Mouse (Mus musculus): Measurements from ENCODE around the gene Plekhm1.
"Not testable (repeated sequence)": the region's sequence is repeated elsewhere in the genome, so short reads cannot be mapped to it uniquely, and the experiment has no call there.

Plekhm1 gene

DNA sequence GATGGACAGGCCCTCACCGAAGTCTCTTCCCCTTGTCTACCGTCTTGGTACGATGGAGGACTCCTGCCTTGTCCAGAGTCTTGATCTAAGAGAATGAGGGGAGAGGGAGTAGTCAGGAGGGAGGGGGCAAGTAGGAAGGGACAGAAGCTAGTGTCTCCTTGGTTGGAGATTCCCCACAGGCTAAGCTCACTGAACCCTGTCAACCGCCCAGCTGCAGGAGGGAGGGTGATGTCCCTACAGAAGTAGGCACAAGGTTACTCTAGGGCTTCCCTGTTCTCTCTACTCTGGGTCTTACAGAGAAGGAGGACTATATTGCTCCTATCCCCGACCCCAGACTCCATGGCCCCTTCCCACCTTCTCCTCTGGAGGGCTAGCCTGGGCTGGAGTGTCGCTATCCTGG lies 73.8 kb downstream of the Plekhm1 start:
- no peak for DNase-seq

DNA sequence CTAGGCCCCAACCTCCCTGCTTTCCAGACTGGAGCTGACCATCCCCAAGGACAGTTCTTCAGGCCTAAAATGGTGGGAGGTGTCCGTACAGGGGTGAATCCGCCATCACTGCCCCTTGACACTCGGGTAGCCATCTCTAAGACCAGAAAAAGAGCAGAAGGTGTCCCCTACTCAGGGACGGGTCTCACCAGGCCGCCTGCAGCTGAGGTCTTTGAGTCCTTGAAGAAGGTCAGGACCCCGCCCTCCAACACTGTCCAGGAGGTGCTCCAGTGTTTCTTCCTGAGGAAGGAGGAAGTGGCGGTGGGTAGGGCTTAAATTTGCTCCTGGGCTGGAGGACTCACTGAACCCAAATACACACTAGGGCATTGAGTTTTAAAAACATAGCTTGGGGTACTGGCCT lies 74.4 kb downstream of the Plekhm1 start:
- DNase-seq, result no peak

DNA sequence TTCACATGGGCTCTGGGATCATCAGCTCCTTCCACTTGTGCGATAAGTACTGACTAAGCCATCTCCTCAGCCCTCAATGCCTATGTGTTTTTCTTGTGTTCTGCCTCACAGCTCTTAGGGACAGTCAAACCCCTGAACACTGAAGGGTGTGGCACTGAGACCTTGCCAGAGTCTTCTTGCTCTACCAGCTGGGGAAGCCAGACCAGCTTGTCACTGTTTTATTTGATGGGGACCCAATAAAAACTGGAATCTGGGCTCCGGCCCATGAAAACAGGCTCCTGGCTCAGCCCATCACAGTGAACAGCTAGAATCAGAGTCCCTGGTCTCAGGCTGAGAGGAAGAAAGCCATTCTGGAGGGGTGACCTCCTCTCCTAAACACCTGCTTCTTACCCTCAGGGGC lies 75.3 kb downstream of the Plekhm1 start:
- no peak for DNase-seq

DNA sequence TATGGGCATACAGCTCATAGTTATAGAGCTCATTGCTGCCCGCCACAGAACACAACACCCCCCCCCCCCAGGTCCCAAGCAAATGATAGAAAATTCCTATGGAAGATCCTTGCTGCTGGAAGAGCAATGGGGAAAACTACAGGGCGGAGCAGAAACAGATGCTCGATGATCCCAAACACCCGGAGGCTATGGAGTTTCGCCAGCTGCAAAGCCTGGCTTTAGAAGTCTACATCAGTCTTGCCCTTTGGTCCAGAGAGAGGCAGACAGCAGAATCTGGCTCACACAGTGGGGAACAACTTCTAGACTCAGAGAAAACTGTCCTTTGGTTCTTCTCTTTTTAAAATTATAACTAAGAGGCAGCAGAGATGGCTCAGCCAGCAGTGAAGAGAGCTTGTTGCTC lies 76.9 kb downstream of the Plekhm1 start:
- no peak for DNase-seq

DNA sequence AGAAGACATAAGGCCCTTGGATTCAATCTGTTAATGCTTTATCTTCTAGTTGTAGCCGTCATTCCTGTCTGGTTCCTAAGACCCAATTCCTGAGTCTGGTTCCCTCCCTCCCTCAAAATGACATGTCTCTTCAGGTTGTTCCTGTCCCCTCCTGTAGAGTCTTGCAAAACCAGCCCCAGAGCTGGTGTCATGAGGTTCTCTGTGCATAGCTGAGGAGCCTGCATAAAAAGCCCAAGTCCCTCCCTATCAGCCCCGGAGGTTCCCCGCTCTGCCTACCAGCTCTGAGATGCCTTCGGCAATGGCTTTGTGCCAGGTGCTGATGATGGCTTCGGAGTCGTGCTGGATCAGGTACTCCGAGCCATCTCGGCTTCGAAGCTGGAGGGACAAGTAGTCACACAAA lies 77.6 kb downstream of the Plekhm1 start:
- DNase-seq, result no peak

DNA sequence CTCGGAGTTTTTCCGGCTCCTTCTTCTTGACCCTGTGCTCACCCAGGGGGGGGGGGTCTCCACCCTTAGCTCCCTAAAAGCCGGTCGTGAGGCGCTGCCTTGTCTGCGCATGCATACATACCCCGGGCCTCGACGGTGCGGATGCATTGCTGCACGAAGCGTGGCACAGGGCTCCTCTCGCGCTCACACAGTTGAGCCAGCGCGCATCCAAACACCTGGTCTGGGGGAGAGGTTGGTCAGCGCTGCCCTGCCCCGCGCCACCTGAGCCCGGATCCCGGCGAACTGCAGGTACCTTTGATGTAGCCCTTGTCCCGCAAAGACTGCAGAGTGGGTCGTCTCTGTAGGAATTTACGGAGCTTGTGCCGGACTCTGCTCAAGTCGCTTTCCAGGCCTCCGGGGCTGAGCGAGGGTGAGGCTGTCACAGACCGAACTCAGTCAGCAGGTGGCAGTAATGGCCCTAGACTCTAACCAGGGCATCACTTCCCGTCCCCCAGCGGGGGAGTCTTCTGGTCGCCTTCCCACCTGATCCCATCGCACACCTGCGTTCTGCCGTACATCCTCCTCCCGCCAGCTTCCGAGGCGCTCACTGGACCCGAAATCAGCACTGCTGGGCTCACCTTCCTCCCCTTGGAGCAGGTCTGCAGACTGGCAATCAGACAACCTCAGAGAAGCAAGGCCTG lies 78.6 kb downstream of the Plekhm1 start:
- peak; percentile 83 for DNase-seq

DNA sequence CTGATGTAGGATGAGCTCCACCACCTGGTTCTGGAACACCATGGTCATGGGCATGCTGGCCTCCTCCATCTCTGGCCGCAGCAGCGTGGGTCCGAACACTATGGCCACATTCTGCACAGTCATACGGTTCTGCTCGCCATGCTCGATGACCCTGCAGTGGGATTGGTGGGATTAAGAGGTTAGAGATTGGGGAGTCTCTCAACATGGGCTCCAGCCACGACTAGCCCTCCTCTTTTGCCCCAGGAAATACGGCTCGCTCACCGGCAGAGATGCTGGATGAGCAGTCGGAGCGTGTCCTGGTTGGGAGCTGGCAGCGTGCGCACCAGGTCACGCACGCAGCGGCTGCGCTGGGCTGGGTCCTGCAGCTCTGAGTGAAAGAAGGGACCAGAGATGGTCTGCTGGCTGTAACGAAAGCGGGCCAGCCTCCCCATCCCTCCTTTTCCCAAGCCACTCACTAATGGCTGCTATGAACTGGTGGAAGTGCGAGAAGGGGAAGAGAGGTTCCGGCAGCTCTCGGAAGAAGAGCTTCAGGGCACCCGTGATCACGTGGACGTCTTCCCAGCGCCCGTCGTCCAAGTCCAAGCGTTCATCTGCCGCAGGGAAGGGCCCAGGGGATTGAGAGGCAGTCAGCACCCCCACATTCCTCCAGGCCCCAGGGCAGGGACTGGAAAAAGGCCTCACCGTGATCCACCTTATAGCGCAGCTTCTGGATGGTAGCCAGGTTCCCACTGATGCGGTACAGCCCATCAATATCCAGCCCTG lies 79.4 kb downstream of the Plekhm1 start:
- peak; percentile 68 for DNase-seq

DNA sequence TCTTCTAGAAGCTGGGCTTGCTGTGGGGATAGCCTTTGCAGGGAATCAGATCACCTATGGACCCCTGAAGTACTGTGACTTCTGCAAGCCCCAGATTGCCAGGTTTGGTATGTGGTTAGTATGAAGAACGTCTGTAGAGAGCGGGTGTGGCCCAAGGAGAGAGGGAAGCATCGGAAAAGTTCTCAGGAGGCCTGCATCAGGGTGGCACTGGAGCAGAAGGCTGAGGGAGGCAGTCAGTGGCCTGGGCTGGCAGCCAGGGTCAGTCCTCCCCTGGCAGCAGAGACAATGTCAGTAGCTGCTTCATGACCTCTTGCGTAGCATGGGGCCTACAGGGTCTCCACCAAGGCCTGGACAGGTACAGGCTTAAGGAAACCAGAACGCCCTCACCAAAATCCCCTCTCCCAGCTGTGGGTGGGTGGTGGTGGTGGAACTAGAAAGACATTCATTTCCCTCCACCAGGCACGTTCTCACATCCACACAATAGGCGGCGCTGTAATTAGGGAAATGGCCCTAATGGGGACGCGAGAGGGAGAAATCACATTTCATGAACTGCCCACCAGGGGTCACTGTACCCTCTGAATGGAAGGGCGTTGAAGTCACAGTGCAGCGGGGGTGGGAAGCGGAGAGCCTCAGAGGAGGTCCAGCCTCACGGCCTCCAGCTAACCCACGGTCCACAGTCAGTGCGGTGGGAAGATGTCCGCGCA lies 80.1 kb downstream of the Plekhm1 start:
- peak; percentile 89 for DNase-seq

DNA sequence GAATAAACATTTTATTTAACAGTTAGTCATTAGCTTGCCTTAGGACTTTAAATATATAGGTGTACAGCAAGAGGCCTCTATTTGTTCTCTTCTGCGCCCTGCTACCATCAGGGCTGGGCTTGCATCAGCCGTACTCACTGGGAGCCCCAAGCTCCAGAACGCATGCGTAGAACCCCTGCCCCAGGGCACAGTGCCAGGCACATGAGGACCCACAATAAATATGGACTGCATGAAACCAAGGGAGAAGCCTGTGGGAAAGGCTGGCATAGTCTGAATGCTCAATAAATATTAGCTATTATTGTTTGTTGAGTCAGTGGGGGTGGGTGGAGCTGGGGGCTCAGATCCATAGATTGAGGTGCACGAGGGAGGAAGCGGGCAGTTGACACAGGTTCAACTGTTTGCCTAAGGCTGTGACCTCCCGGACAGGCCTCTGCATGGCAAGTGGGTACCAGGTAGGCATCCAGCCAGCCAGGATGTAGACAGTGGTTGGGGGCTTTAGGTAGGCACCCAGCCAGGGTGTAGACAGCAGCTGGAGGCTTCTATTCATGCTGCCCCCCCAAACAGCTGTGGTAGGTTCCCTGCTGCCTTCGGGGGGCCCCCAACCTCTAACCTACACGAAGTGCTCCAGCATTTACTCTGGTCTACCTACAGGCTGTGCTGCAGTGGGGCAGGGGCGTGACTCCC lies 80.8 kb downstream of the Plekhm1 start:
- peak; percentile 62 for DNase-seq

DNA sequence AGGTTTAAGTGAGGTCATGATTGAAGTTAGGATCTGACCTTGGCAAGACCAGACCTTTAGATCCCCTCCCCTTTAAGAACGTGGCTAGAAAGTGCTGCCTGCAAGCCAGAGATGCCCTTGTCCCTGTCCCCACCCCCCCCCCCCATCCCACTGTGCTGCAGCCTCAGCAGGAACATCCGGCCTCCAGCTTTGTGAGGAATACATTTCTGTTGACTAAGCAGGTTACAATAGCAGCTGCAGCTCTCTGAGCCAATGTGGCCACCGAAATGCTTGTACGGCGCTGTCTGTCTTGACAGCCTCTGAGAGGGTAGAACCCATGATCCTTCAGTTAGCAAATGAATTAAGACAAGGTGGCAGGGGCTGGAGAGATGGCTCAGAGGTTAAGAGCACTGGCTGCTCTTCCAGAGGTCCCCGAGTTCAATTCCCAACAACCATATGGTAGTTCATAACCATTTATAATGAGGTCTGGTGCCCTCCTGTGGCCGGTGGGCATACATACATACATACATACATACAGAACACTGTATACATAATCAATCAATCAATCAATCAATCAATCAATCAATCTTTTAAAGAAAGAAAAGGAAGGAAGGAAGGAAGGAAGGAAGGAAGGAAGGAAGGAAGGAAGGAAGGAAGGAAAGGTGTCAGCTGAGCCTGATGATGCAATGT lies 81.7 kb downstream of the Plekhm1 start:
- no peak for DNase-seq

DNA sequence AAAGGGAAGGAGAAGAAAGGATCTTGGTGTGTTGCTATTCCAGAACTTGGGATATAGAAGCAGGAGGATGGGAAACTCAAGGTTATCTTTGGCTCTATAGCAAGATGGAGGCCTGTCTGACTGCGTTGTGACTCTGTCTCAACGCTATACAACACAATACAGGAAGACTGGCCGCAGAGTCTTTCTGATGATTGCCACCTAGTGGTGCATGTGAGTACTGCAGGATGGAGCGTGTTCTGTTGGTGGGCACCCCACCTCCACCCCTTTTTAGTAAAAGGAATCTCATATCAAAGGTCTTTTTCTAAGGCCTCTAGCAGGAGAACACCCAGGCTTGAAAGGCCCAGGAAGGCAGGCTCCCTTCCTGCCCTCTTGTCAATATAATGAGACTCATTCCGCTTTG lies 85.5 kb downstream of the Plekhm1 start:
- DNase-seq, result peak; percentile 51

DNA sequence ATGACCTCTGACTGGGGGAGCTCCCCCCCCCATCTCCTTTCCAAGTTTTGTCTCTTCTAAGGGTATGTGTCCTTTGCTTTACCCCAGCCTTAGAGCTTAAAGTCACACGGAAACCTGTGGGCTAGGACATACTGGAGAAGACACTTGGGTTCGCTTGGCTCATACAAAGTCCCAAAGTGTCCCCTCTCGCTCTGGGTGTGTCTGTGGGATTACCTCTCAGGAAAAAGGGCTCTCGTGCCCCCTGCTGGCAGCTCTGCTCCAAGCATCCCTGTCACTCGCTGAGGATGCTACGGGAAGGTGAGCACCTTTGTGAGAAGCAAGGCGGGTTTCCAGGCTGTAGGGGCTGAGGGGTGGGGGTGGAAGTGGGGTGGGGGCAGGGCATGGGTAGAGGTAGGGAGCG lies 87.3 kb downstream of the Plekhm1 start:
- DNase-seq, result peak; percentile 67

DNA sequence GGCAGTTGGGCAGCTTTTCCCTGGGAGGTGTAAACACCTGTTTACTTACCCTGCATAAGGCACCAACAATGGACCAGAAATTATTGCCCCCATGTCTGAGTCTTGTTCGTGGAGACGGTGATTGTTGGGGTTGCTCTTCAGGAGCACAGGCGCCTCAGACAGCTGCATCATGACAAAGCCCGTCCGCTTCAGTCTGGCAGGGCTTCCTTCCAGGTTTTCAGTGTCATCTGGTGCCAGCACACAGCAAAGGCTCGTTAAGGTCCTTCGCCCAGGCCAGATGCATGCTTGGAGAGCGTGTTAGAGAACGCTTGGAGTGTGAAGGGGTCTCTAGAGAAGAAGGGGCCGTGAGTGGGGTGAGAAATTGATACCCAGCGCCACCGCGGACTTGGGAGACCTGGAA lies 87.8 kb downstream of the Plekhm1 start:
- no peak for DNase-seq

DNA sequence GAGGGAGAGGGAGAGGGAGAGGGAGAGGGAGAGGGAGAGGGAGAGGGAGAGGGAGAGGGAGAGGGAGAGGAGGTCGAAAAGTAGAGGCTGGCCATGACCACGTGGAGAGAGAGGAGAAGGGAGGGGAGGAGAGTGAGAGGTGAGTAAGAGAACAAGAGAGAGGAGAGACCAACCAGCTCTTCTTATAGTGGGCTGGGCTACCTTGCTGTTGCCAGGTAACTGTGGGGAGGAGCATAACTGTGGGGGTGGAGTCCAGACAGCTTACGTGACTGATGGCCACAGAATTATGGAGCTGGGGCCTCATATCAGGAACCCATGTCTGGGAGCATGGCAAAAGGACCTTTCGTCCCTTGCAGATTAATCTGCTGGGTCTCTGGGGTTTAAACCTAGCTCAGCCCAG lies 89.7 kb downstream of the Plekhm1 start:
- DNase-seq, result not testable (repeated sequence)

DNA sequence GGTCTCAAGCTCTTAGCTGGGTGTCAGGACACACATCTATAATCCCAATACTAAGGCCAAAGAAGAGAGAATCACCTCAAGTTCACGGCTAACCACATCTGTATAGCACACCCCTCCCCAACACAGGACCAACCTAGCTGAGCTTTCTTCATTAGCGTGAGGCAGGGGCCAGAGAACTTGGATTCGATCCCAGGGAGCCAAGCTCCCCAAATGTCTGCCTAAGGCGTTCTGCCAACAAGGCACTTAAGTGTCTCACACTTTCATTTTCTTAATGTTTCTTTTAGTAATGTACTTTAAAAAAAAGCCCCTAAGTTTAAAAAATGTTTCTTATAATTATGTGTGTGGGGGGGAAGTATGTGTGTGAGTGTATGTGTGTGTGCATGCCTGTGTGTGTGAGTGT lies 91.8 kb downstream of the Plekhm1 start:
- DNase-seq, result no peak

DNA sequence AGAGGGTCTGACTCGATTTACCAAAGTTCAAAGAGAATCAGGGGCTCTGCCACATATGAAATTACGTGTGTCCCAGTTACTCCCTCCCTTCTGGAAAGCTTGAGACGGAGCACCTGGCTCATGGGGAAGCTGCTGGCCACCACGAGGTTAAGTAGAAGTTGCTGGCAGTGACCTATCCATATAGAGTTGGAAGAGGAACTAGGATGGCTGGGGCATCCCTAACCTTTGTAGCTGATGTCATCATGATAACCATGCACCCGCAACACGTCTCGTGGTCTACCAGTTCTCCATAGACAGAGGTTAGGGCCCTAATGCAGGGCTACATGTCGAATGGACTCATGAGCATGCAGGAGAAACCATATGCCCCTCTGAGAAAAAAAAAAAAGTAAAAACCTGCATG lies 92.3 kb downstream of the Plekhm1 start:
- no peak for DNase-seq

DNA sequence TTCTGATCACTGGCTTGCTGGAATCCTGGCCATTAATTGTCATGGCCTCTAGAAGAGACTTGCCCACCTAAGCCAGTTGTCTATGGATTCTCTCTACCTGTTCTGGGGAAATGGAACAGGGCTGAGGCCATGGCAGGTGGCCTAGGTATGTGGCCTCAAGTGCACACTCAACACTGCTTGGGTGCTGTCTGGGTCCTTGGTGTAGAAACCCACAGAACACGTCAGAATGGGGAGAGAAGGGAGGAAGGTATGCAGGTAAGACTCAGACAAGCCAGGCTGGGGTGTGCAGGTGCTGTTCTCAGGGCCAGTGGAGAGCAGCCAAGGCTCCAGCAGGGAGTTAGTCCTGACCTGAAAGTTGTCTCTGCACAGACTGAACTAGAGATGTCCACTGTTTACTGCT lies 94.4 kb downstream of the Plekhm1 start:
- DNase-seq, result no peak

DNA sequence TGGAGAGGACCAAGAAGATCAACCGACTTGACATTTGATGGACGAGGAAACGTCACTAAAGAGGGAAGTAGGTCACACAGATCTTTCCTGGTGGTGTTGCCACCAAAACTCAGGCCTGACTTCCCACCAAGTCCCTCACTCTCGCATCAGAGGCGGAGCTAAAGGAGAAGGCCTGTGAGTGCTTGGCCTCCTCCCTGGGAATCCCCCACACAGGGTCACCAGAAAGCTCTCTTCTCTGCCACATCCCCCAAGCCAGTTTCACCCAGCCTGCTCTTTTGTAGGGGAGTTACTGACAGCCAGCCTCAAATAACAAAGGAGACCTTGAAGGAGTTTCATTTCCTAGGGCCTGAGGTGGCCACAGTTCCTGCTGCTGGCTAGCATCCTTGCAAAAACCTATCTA lies 97.1 kb downstream of the Plekhm1 start:
- DNase-seq, result no peak

DNA sequence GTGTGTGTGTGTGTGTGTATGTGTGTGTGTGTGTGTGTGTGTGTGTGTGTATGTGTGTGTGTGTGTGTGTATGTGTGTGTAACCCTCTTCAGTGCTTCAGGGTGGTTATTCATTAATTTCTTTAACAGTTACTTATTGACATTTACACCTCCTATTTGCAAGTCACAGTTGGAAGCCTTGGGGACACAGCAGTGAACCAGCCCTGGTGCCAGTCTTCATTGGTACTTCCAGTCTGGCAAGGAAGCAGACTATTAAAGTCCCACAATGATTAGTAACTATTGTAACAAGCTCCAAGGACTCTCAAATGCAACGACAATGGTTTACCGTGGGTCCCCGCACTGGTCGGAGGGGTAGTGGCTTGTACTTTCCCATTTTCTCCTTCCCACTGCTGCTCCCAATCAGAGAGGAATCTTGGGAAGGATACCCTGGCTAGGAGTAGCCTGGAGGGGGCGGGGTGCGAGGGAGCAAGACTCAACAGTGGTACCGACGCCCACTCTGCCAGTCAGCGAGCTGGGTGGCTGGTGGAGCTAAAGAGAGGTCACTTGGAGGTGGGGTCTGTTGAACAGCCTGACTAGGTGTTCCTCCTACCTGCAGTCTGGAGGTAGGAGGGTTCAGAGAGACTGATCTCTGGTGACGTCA lies 97.6 kb downstream of the Plekhm1 start:
- no peak for DNase-seq

Measured in cerebellum, adult 11-12 months (tissue).